Mouse (Mus musculus) forebrain, postnatal 0 days (tissue): Measurements from ENCODE around the gene Sdf4. TPM values are rescaled to one million over a fixed set of nuclear protein-coding genes. Genes with fewer than 3 reads are reported as not detected.
A peak's percentile ranks its signal among the peaks of the same experiment; 100 is the strongest.

ENCODE experiments used
- ATAC-seq: fragments of 200-750 bp; cut with Nextera tagmentation; 2 replicates; pipeline ENCODE4 v1.8.0; 2017; ENCODE audit warnings: mild to moderate bottlenecking, moderate library complexity
- DNase-seq: peaks from one replicate; pipeline ENCODE4 v3.0.0-alpha.2; 2015
- H3K27ac ChIP-seq: fragments of 300-500 bp; sonication (generic); 2 replicates; pipeline ENCODE4 v1.5.1; 2014; ENCODE audit warnings: low read depth, mild to moderate bottlenecking, antibody characterized with exemption, low read length, moderate library complexity, mixed read lengths
- H3K27me3 ChIP-seq: fragments of 300-500 bp; sonication (generic); 2 replicates; pipeline ENCODE4 v1.6.1; 2014; ENCODE audit warnings: mild to moderate bottlenecking, low read length, mixed read lengths; ENCODE audit not compliant: insufficient read depth
- H3K36me3 ChIP-seq: fragments of 300-500 bp; sonication (generic); 2 replicates; pipeline ENCODE4 v1.6.1; 2014; ENCODE audit warnings: mild to moderate bottlenecking, moderate library complexity; ENCODE audit not compliant: insufficient read depth
- H3K4me1 ChIP-seq: fragments of 300-500 bp; sonication (generic); 2 replicates; pipeline ENCODE4 v1.6.1; 2014; ENCODE audit warnings: antibody characterized with exemption; ENCODE audit not compliant: insufficient read depth
- H3K4me2 ChIP-seq: fragments of 300-500 bp; sonication (generic); 2 replicates; pipeline ENCODE4 v1.6.1; 2014; ENCODE audit warnings: low read depth, mild to moderate bottlenecking, moderate library complexity
- H3K4me3 ChIP-seq: fragments of 300-500 bp; sonication (generic); 2 replicates; pipeline ENCODE4 v1.5.1; 2014; ENCODE audit warnings: low read depth, low read length, mixed read lengths
- H3K9ac ChIP-seq: fragments of 300-500 bp; sonication (generic); 2 replicates; pipeline ENCODE4 v1.6.1; 2014; ENCODE audit warnings: mild to moderate bottlenecking
- H3K9me3 ChIP-seq: fragments of 300-500 bp; sonication (generic); 2 replicates; pipeline ENCODE4 v1.6.1; 2016; ENCODE audit warnings: low read length
- CTCF ChIP-seq: sonication (generic); IDR thresholded peaks from 2 replicates; pipeline ENCODE4 v1.5.1; 2016; ENCODE audit warnings: antibody characterized with exemption, control low read depth, low read depth
- WGBS: fragments of 180-500 bp; shearing (Covaris S2); extraction: QIAGEN DNeasy Blood & Tissue Kit; methylation state at CpG from one replicate; pipeline ENCODE4 v1.1.7; 2014; 5-methylcytosine and 5-hydroxymethylcytosine counted together
- polyA plus RNA-seq: library from polyadenylated mRNA; unstranded; fragments of >200 nt; fragmentation: Nextera tagmentation; extraction: Ambion mirVana; gene quantifications from 2 replicates; pipeline ENCODE4 v1.2.1, GENCODE M21; 2015
- total RNA-seq: library from RNA; depleted of rRNA; stranded (reverse); fragments of >200 nt; gene quantifications from 2 replicates; pipeline ENCODE4 v1.2.3, GENCODE M21; 2014

Gene Sdf4
- total and polyA plus RNA-seq, 2 experiments from 2014 or later = 117 to 123 TPM

DNA sequence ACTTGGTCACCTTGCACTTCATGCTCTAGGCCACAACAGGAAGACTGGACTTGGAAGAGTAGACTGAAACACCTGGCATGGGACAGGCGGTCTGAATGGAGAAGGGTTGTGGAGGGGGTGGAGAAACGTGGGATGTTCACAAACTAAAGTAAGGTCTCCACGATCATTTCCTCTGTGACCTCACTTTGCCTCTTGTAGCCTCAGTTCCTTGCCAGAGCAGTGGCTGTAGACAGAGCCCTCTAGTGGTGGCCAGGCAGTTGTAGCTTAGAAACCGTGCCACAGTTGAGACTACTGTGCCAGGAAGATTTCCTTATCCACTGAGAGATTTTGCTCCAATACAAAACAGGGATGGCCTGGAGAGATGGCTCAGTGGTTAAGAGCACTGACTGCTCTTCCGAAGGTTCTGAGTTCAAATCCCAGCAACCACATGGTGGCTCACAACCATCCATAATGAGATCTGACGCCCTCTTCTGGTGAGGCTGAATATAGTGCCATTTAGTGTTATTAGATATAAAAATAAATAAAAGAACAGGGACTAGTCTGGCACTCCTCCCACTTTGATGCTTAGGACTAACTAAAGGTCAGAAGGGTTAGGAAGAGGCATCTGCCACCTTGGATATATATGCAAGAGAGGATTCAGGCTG, 40.9 kb downstream of the Sdf4 start:
- 56% methylated on average over 6 of the region's 6 CpGs for WGBS
- H3K27ac ChIP-seq = no peak overlapping the region
- DNase-seq (peak; percentile 38), ATAC-seq (no peak)
- H3K9me3 ChIP-seq = no peaks in the 10 kb centered on the region
- no peak overlapping the region for H3K9ac ChIP-seq
- H3K4me2 ChIP-seq = no peak overlapping the region
- H3K36me3 ChIP-seq = peaks cover 4% of the 10 kb centered on the region; the same call in 1 of the 2 replicates
- H3K27me3 ChIP-seq = peaks cover 16% of the 10 kb centered on the region
- H3K4me1 ChIP-seq = peaks cover 16% of the 10 kb centered on the region
- no peak overlapping the region for H3K4me3 ChIP-seq
- peak; percentile 66 for TF ChIP-seq CTCF

DNA sequence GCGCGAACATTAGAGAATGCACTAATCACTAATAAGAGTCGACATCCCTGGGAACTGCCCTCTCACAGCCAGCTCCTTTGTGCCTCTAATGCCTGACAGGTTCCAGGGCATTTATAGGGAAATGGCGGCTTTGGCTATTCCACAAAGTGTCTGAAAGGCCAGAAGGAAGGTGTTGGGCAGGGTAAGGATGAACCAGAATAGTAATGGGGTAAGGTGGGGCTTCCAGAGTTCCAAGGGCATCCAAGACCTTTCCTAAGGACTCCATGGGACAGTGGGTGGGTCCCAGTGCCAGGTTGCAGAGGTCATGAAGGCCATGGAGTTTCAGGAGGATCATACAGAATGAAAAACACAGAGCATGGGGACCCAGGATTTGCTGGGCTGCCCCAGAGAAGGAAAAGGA, 41.6 kb downstream of the Sdf4 start:
- DNase-seq (no peak), ATAC-seq (no peak)
- Histone ChIP-seq H3K4me2 (no peak overlapping the region), H3K27me3 (peaks cover 16% of the 10 kb centered on the region), H3K9me3 (no peaks in the 10 kb centered on the region), H3K27ac (no peak overlapping the region), H3K36me3 (peaks cover 2% of the 10 kb centered on the region; the same call in 1 of the 2 replicates), H3K9ac (no peak overlapping the region), H3K4me1 (peaks cover 16% of the 10 kb centered on the region), H3K4me3 (0 out of 2 replicates have a peak overlapping the region, but pooled peaks have one; percentile 2)
- 55% methylated on average over 4 of the region's 4 CpGs for WGBS
- TF ChIP-seq CTCF = no peak

DNA sequence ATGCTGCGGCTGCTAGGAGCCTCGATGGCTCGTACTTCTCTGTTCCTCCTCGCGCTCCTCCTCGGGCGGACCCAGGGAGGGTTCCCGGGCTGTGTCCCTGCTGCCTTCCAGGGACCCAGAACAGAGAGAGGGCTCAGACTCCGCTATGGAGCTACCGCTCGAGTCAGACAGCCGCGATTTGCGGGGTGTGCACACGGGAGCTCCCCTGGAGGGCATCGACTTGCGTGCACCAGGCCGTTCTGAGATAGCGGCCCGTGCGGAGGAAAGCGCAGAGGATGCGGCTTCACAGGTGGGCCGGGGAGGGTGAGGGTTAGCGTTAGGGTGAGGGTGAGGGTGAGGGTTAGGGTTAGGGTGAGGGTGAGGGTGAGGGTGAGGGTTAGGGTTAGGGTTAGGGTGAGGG, 42.2 kb downstream of the Sdf4 start:
- 2% methylated on average over 25 of the region's 25 CpGs for WGBS
- Histone ChIP-seq H3K4me1 (peaks cover 16% of the 10 kb centered on the region), H3K4me3 (peak overlapping the region; percentile 22), H3K4me2 (peak overlapping the region; percentile 41), H3K36me3 (no peaks in the 10 kb centered on the region), H3K27ac (no peak overlapping the region), H3K9ac (no peak overlapping the region), H3K9me3 (no peaks in the 10 kb centered on the region), H3K27me3 (peaks cover 16% of the 10 kb centered on the region)
- no peak for ATAC-seq
- no peak for TF ChIP-seq CTCF
- DNase-seq = no peak

DNA sequence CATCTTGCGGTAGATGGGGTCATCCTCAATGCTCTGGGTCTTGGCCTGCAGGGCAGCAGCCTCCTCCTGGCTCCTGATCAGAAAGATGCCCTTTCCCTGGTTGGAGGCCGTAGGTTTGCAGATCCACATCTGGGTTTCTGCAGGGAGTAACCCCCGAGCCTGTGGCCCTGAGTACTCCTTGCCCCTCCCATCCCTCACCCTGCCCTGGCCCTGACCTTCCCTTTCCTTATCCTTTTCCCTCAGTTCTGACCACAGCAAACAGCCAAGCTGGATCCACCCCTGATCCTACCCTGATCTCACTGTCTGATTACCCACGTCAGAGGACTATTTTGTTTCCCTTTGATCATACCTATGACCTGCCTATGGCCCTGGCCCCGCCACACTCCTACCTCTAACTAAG, 52.1 kb downstream of the Sdf4 start:
- no peak for DNase-seq
- H3K27ac ChIP-seq = no peak overlapping the region
- no peak overlapping the region for H3K4me2 ChIP-seq
- TF ChIP-seq CTCF = no peak
- no peak overlapping the region for H3K9ac ChIP-seq
- no peaks in the 10 kb centered on the region for H3K27me3 ChIP-seq
- 74% methylated on average over 5 of the region's 5 CpGs for WGBS
- no peaks in the 10 kb centered on the region for H3K9me3 ChIP-seq
- no peak overlapping the region for H3K4me3 ChIP-seq
- H3K36me3 ChIP-seq = no peaks in the 10 kb centered on the region
- no peaks in the 10 kb centered on the region for H3K4me1 ChIP-seq
- ATAC-seq = no peak

DNA sequence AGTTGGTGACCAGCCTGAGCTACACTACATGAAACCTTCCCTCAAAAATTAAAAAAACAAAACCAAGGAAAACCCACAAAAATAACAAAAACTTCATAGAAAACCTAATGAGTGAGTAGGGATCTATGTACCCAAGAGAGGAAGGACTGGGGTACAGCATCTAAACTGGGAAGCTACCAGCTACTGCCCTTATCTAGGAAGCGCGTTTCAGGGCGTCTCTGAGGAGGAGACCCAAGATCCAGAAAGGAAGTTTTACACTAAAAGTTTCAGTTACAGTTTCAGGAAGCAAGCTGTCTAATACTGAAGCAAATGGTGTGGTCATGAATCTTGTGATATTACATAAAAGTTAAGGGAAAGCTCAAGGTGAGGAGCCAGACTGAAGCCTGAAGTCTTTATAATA, 57.1 kb downstream of the Sdf4 start:
- 89% methylated on average over 3 of the region's 3 CpGs for WGBS
- Histone ChIP-seq H3K27ac (no peak overlapping the region), H3K4me2 (no peak overlapping the region), H3K4me1 (no peaks in the 10 kb centered on the region), H3K36me3 (no peaks in the 10 kb centered on the region), H3K4me3 (no peak overlapping the region), H3K27me3 (no peaks in the 10 kb centered on the region), H3K9ac (no peak overlapping the region), H3K9me3 (no peaks in the 10 kb centered on the region)
- DNase-seq = no peak
- TF ChIP-seq CTCF = no peak
- ATAC-seq = no peak

DNA sequence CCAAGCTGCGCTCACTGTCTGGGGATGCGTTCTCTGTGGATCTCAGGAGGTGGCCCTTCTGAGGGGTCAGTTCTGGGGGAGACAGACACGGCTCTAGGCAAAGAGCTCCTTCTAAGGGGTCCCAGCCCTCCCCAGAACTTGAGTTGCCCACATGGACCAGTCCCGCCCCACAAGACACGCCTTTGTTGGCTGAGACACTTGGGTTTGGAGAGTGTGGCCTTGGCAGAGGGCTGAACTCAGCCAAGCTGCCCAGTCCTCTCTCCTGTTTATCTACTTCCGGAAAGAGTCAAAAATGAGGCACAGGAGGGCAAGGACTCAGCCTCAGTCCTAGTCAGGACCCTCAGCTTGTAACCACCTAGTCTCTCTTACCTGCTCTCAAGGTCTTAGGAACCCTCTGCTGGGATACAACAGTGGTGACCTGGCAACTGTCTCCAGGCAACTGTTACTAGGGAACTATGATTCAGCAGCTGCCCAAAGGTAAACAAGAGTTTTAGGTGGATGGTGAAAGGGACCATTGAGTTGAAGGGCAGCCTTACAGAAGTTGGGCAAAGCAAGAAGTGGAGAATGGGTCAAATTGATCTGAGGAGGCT, 57.8 kb downstream of the Sdf4 start:
- H3K4me3 ChIP-seq = no peak overlapping the region

DNA sequence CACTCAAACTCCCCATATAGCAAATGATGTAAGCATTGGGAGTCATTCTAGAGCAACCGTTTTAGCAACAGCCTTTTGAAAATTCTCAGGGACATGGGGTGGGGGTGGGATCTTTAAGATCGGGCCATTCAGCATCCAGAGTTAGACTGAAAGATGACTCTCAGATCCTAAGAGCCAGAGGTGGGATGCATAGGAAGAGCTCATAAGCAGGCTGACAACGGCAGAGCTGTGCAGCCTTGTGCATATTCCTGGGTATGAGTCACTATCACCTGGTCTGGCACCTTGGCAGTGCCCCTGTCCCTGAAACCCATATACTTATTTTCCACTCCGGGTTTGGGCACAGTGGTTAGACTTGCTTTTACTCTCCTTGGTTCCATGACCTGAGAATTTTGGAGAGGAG, 60.4 kb downstream of the Sdf4 start:
- DNase-seq (no peak), ATAC-seq (no peak)
- Histone ChIP-seq H3K9me3 (no peaks in the 10 kb centered on the region), H3K4me2 (no peak overlapping the region), H3K4me1 (no peaks in the 10 kb centered on the region), H3K9ac (no peak overlapping the region), H3K4me3 (no peak overlapping the region), H3K36me3 (no peaks in the 10 kb centered on the region), H3K27ac (no peak overlapping the region), H3K27me3 (no peaks in the 10 kb centered on the region)
- WGBS = 91% methylated on average over 4 of the region's 4 CpGs
- no peak for TF ChIP-seq CTCF

More for the DNA sequence above, 57.8 kb downstream of the Sdf4 start:
- TF ChIP-seq CTCF = no peak
- WGBS = 71% methylated on average over 6 of the region's 6 CpGs
- Histone ChIP-seq H3K9ac (no peak overlapping the region), H3K4me2 (no peak overlapping the region), H3K4me1 (no peaks in the 10 kb centered on the region), H3K27ac (no peak overlapping the region), H3K27me3 (no peaks in the 10 kb centered on the region), H3K9me3 (no peaks in the 10 kb centered on the region), H3K36me3 (no peaks in the 10 kb centered on the region)
- ATAC-seq (no peak), DNase-seq (no peak)
